Mouse (Mus musculus) testis, adult 2 months (tissue): ENCODE results near the gene Fam198a.

ENCODE experiments used
- CTCF ChIP-seq: fragments of 200-500 bp; IDR thresholded peaks from 2 replicates; pipeline ENCODE4 v1.5.1; 2012; ENCODE audit warnings: low read depth, mild to moderate bottlenecking, inconsistent platforms, low read length, moderate library complexity; ENCODE audit not compliant: control insufficient read depth, insufficient read depth, insufficient replicate concordance
- POLR2A ChIP-seq: fragments of 200-500 bp; IDR thresholded peaks from 2 replicates; pipeline ENCODE4 v1.6.1; 2012; ENCODE audit warnings: low read depth, mild to moderate bottlenecking, inconsistent platforms, low read length, moderate library complexity; ENCODE audit not compliant: control insufficient read depth

DNA sequence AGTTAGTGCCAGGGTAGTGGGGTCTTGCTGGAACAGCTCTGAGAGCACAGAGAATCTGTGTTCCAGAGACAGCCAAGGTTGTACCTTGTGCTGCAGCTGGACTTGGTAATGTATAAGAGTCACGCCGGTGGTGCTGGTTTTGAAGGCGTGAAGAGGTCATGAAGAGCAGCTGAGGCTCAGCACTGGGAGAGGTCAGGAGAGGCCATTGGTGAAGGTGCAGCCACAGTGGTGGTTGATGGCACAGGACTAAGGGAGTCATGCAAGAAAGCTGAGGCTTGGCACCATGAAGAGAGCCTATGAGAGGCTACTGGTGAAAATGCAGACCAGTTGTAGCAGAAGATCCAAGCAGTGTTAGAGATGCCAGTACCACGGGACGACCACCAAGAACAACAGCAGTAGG, 70.8 kb downstream of the Fam198a start:
- no peak for TF ChIP-seq POLR2A
- no peak for TF ChIP-seq CTCF
